Mouse (Mus musculus): ENCODE data around the gene Ctdsp1. TPM values are rescaled to one million over a fixed set of nuclear protein-coding genes. Genes with fewer than 3 reads are reported as not detected.

The Ctdsp1 gene
- total RNA-seq, 2 experiments from 2014 or later = 33.2 to 79.1 TPM

DNA sequence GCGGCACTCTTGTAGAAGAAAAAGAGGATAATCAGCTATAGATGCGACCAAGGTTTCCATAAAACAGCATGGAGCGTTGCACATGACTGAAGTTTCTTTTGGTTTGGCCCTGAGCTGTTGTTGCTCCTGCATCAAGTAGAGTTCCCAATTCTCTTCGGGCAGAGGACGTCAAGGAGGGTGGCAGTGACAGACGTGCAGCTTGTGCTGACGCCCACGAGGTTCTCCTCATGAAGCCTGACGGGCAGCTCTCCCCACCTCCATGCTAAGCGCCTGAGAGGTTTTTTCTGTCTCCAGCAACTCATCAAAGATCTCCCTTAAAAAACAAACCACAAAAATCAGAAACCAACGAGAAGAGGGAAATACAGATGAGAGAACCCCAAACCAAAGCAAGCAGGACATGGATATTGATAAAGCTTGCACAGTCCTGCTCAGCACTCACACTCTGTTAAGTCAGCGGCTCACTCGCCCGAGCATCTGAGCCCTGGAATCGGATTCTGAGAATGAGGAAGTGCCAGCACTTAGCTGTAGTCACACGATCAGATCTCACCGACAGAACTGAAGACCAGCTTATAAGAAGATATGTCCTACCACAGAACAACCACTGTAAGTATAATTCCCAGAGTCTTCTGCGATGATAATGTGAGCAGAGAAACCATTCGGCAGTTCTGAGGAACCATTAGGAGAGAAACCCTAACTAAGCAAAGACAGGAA, 48.0 kb downstream of the Ctdsp1 start:
- no peak for ATAC-seq (replicated peaks; ENCODE audit: poor library complexity)

- ATAC-seq (replicated peaks; ENCODE audit: poor library complexity) = no peak
Measured at GRCm38 (mm10) chr1:74444538-74444937, 53.2 kb downstream of the Ctdsp1 start.

Other genes starting within 250 kb of the Ctdsp1 start
- gene Cxcr2, start 237.5 kb upstream of the Ctdsp1 start, total RNA-seq (2015) = 5.3 and 9.3 TPM in 2 replicates
- 9.5 and 10.7 TPM in 2 replicates for gene Cxcr2, start 237.5 kb upstream of the Ctdsp1 start, total RNA-seq (2017)
- gene Cxcr1, start 196.9 kb upstream of the Ctdsp1 start, total RNA-seq (2015) = not detected in 2 replicates
- not detected in 2 replicates for gene Cxcr1, start 196.9 kb upstream of the Ctdsp1 start, total RNA-seq (2017)
- 802 and 912 TPM in 2 replicates for gene Arpc2, start 155.4 kb upstream of the Ctdsp1 start, total RNA-seq (2015)
- gene Arpc2, start 155.4 kb upstream of the Ctdsp1 start, total RNA-seq (2017) = 414 and 435 TPM in 2 replicates
- gene Gpbar1, start 113.0 kb upstream of the Ctdsp1 start, total RNA-seq (2015) = 0.12 TPM in 1 of 2 replicates, not detected in the other
- gene Gpbar1, start 113.0 kb upstream of the Ctdsp1 start, total RNA-seq (2017) = not detected in 2 replicates
- 45.3 and 49.7 TPM in 2 replicates for gene Aamp, start 106.8 kb upstream of the Ctdsp1 start, total RNA-seq (2015)
- 98.1 and 104 TPM in 2 replicates for gene Aamp, start 106.8 kb upstream of the Ctdsp1 start, total RNA-seq (2017)
- gene Pnkd, start 106.6 kb upstream of the Ctdsp1 start, total RNA-seq (2015) = 29.8 and 32.4 TPM in 2 replicates
- gene Pnkd, start 106.6 kb upstream of the Ctdsp1 start, total RNA-seq (2017) = 11.2 and 21.6 TPM in 2 replicates
- gene Tmbim1, start 85.9 kb upstream of the Ctdsp1 start, total RNA-seq (2015) = 13.6 and 13.8 TPM in 2 replicates
- 14.0 and 18.4 TPM in 2 replicates for gene Tmbim1, start 85.9 kb upstream of the Ctdsp1 start, total RNA-seq (2017)
- 0.37 TPM in 1 of 2 replicates, not detected in the other for gene Catip, start 29.4 kb upstream of the Ctdsp1 start, total RNA-seq (2015)
- not detected in 2 replicates for gene Catip, start 29.4 kb upstream of the Ctdsp1 start, total RNA-seq (2017)
- 2.1 and 3.8 TPM in 2 replicates for gene Slc11a1, start 16.3 kb upstream of the Ctdsp1 start, total RNA-seq (2015)
- 0.95 and 1.7 TPM in 2 replicates for gene Slc11a1, start 16.3 kb upstream of the Ctdsp1 start, total RNA-seq (2017)
- gene Vil1, start 17.9 kb downstream of the Ctdsp1 start, total RNA-seq (2015) = not detected in 2 replicates
- gene Vil1, start 17.9 kb downstream of the Ctdsp1 start, total RNA-seq (2017) = not detected in 2 replicates
- 58.9 and 65.3 TPM in 2 replicates for gene Cnot9, start 114.5 kb downstream of the Ctdsp1 start, total RNA-seq (2015)
- gene Cnot9, start 114.5 kb downstream of the Ctdsp1 start, total RNA-seq (2017) = 70.1 and 87.8 TPM in 2 replicates
- not detected in 2 replicates for gene Plcd4, start 151.4 kb downstream of the Ctdsp1 start, total RNA-seq (2015)
- gene Plcd4, start 151.4 kb downstream of the Ctdsp1 start, total RNA-seq (2017) = not detected in 2 replicates
- 27.7 and 29.5 TPM in 2 replicates for gene Usp37, start 152.8 kb downstream of the Ctdsp1 start, total RNA-seq (2015)
- 30.5 and 42.6 TPM in 2 replicates for gene Usp37, start 152.8 kb downstream of the Ctdsp1 start, total RNA-seq (2017)
- 16.6 and 17.9 TPM in 2 replicates for gene Zfp142, start 196.7 kb downstream of the Ctdsp1 start, total RNA-seq (2015)
- 7.1 and 8.4 TPM in 2 replicates for gene Zfp142, start 196.7 kb downstream of the Ctdsp1 start, total RNA-seq (2017)
- gene Bcs1l, start 196.8 kb downstream of the Ctdsp1 start, total RNA-seq (2015) = 18.4 and 28.7 TPM in 2 replicates
- 22.7 and 28.0 TPM in 2 replicates for gene Bcs1l, start 196.8 kb downstream of the Ctdsp1 start, total RNA-seq (2017)
- 16.3 and 16.7 TPM in 2 replicates for gene Rnf25, start 209.9 kb downstream of the Ctdsp1 start, total RNA-seq (2015)
- 24.3 and 43.2 TPM in 2 replicates for gene Rnf25, start 209.9 kb downstream of the Ctdsp1 start, total RNA-seq (2017)
- gene Stk36, start 209.9 kb downstream of the Ctdsp1 start, total RNA-seq (2015) = 0.32 TPM in 1 of 2 replicates, not detected in the other
- not detected in 2 replicates for gene Stk36, start 209.9 kb downstream of the Ctdsp1 start, total RNA-seq (2017)

All from megakaryocyte progenitor cell, adult 5-6 weeks (primary cell).